Mouse (Mus musculus) embryo, embryonic 10.5 days (tissue): ENCODE results near the gene Tmbim6.
"Not testable (repeated sequence)": the region's sequence is repeated elsewhere in the genome, so short reads cannot be mapped to it uniquely, and the experiment has no call there.

Source experiments
- DNase-seq: peaks from one replicate; pipeline ENCODE4 v3.0.0-alpha.2; 2015; ENCODE audit warnings: low spot score

Gene Tmbim6

DNA sequence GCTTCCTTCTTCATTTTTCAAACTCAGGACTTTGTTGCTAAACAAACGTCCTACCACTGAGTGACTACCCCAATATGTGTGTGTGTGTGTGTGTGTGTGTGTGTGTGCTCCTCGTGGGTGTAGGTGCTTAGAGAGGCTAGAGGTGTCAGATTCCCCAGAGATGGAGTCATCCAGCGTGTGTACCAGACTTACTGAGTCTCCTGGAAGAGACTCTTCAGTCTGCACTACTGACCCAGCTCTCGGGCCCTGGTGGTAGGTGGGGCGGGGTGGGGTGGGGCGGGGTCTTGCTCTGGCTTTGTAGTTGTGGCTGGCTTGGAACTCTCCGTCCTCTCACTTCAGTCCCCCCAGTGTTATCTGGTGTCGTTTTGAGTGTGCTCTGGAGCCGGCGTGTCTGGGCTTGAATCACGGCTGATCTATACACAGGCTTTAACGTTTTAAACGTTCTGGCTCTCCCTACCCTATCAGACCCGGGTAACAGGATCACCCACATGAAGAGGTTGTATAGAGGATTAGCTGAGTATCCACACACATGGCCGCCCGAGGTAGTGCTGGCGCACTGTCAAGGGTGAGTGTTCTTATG, 25.1 kb downstream of the Tmbim6 start:
- no peak for DNase-seq

DNA sequence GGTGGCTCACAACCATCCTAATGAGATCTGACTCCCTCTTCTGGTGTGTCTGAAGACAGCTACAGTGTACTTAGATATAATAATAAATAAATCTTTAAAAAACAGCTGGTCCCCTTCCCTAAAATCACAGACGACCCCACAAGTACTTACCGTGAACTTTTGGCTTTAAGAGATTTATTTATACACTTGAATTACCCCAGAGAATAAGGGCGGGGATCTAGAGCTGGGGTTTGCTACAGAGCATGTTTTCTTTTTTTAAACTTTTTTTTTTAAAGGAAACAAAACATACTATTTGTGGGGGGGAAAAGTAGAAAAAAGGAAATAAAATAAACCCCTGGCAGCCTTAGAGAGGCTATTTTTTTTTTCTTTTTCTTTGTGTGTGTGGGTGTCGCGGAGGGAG, 27.4 kb downstream of the Tmbim6 start:
- peak; percentile 28 for DNase-seq

- peak; percentile 88 for DNase-seq
These were observed 27.9 kb downstream of the Tmbim6 start for GRCm38 (mm10) chr15:99420521-99421014.

- DNase-seq, result peak; percentile 59
These were observed 28.5 kb downstream of the Tmbim6 start for GRCm38 (mm10) chr15:99421152-99421551.

DNA sequence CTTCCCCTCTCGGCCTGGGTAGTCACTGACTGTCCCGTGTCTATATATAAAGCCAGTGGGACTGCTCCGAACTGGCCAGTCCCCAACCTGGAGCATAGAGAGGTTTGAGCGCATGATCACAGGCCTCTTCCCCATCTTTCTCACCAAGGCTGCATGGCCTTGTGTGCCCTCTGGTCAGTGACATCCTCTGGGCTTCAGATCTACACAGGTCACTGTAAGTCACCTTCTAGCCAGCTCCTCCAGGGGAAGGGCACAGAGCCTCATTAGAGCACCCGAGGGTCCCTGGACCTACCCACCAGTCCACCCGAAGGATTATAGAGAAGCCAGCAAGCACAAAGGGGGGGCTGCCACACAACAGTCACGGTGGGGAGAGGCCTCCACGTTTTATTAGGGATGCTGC, 29.0 kb downstream of the Tmbim6 start:
- no peak for DNase-seq

GRCm38 (mm10) chr15:99422551-99422950, 29.9 kb downstream of the Tmbim6 start:
- no peak for DNase-seq

GRCm38 (mm10) chr15:99423131-99423530, 30.4 kb downstream of the Tmbim6 start:
- DNase-seq, result no peak

DNA sequence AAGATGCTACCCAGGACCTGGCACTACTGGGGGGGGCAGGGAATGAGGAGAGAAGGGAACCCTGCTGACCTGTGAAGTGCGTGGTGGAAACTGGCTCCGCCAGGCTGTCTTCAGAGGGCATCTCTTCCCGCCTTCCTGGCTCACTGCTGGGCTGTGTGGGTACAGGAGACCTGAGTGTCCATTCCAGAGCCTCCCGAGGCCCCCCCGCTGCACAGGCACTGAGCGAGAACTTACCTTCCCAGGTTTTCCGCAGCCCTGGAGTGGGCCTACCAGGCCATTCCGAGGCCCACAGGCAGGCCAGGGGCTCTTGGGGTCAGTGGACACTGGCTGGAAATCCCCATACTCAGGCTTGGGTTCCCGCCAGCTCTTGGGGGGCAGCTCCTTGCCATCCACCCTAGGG, 31.2 kb downstream of the Tmbim6 start:
- no peak for DNase-seq

DNA sequence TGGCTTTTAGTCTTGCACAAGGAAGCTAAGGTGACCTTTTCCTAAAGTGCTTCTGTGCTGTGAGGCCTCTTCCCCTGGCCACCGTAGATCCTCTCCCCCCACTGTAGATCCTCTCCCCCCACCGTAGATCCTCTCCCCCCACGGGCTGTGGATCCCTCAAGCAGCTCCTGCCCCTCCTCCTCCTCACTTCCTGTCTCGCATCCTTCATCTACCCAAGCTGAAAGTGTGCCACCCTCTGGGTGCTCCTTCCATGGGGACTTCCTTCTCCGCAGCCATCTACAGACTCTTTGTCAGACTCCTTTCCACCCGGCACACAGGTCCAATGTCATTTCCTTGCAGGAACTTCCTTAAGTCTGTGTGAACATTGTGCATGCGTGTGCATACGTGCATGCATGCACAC, 37.7 kb downstream of the Tmbim6 start:
- no peak for DNase-seq

GRCm38 (mm10) chr15:99431063-99431462, 38.4 kb downstream of the Tmbim6 start:
- no peak for DNase-seq

- no peak for DNase-seq
These were observed 38.8 kb downstream of the Tmbim6 start for GRCm38 (mm10) chr15:99431504-99431903.

- no peak for DNase-seq
These were observed 39.3 kb downstream of the Tmbim6 start for GRCm38 (mm10) chr15:99431967-99432366.

GRCm38 (mm10) chr15:99433081-99433718, 40.5 kb downstream of the Tmbim6 start:
- no peak for DNase-seq

DNA sequence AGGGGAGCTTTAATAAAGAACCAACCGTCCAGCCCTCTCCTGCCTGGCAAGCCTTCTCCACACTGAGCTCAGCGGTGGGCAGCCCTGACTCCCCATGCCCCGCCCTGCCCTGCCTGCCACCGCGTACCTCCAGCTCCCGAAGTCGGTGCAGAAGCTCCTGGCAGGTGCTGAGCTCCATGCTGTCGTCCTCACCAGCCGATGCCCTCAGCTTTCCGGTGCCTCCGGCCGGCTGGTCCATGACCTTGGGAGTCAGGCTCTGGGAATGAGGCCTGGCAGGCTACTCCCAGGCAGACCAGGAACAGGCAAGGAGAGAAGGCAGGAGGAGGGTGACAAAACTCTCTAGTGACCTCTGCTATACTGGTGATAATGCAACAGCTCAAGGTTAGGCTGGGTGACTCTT, 41.2 kb downstream of the Tmbim6 start:
- no peak for DNase-seq

DNA sequence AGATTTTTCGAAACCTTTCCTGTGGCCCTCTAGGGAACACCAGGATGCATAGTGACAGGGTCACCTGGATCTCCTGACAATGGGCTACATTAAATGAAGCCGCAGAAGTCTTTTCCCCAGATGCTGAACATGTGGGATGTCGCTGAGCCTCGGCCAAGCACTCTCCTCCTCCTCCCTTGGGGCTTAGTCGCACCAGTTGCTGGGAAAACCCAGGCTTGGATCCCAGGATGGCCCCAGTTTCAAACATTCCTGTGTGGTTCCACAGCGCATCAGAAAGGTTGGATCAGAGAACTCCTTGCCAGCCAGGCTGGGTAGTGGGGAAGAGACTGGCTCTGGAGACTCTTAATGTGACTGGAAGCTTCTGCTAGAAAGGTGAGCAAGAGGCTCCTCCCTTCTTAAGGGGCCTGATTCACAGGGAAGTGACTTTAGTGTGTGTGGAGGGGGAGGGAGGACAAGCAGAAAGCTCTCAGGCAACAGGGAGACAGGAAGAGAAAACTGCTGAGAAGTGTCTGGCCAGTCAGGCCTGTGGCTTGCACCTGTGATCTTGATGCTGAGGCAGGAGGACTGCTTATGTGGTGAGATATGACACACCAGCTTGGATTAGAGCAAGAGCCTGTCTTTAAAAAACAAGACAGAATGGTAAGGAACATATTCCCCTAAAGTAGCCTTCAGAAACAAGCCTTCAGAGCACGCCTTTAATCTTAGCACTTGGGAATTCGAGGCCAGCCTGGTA, 46.5 kb downstream of the Tmbim6 start:
- DNase-seq, result no peak

- DNase-seq, result peak; percentile 36
These were observed 47.6 kb downstream of the Tmbim6 start for GRCm38 (mm10) chr15:99440112-99440815.

DNA sequence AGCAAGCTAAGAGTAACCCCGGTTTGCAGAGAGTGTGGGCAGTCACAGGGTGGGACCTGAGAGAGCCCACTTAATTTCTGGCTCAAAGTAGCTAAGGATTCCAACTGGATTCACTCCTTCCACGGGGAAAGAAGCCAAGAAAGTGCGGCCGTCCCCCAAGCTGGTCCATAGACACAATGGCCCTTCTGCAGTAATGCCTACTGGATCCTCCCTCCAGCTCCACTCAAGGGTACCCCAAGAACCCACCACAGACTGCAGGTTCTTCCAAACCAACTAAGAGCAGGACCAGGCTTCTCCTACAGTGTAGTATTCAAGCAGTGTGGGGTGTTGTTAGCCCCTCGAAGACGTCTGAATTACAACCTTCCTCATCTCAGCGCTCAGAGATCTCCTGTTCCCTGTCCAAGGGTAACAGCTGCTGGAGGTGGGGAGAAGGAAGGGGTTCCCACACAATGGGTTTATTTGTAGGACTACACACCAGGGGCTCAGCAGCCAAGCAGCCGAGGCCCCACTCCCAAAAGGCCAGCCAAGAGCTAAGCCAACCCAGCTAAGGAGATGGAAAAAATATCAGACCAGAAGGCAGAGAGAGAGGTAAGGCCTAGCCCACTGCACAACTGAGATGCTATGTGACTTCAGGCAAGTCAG, 48.3 kb downstream of the Tmbim6 start:
- DNase-seq, result no peak

DNA sequence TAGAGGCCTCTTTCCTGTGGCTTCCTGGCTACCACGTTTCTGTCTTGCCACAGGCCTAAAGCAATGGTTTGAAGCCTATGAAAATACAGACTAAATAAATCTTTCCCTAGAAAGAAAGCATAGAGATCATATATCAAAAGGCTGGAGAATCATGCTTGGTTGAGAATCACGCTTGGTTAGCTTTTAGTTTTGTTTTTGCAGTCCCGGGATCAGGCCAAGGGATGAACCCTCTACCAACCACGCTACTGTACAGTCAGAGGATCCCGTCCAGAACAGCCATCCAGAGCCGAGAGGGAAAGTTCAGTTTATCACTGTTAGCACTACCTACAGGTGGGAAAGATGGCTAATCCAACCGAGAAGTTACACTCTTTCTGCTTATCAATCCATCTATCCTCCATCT, 49.7 kb downstream of the Tmbim6 start:
- DNase-seq, result no peak

- DNase-seq, result no peak
These were observed 52.9 kb downstream of the Tmbim6 start for GRCm38 (mm10) chr15:99445567-99445966.

DNA sequence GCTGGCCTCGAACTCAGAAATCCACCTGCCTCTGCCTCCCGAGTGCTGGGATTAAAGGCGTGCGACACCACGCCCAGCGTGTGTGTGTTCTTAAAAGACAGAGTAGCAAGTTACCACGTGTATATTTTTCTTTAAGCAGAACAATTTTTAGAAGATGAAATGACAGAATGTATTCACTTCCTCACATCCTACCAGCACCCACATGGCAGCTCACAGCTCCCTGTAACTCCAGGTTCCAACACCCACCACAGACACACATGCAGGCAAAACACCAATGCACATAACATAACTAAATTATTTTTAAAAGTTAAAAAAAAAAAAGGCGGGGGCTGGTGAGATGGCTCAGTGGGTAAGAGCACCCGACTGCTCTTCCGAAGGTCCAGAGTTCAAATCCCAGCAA, 53.5 kb downstream of the Tmbim6 start:
- DNase-seq, result not testable (repeated sequence)

DNA sequence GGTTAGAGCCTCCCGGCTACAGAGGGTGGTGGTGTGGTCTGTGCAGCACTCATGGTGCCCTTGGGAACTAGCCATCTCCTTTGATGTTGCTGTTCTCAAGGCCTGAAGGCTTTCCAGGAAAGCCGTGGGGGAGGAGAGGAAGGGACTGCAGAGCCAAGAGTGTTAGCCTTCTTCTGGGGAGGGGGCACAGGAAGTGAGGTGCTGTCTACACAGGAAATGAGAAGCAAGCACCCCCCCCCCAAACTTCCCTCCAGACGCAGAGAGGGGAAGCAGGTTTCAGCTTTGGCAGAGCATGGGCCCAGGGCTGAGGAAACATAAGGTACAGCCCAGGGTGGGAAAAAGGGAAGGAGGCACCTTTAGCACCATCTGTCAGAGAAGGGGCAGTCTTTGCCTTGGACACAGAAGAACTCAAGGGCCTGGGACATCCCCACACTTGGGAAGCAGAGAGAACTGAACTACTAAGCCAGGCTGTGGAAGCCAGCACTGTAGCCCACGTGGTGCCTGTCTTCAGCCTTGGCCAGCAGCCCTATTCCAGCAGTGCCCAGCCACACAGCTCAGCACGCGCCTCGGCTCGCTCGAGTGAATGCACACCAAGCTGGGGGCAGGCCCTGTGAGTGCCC, 56.6 kb downstream of the Tmbim6 start:
- no peak for DNase-seq
